Mouse (Mus musculus) thymus, postnatal 36 days (tissue): Measurements from ENCODE around the gene Zmynd8.

ENCODE experiments used
- DNase-seq, 2 experiments: peaks; one replicate each; pipeline ENCODE4 v3.0.0; 2022; ENCODE audit warnings: mixed read lengths in 2 of 2

Gene Zmynd8

GRCm38 (mm10) chr2:165856611-165857200 lies 42.1 kb downstream of the Zmynd8 start:
- no peak for DNase-seq

- no peak for DNase-seq
Measured at GRCm38 (mm10) chr2:165855641-165856301, 43.0 kb downstream of the Zmynd8 start.

GRCm38 (mm10) chr2:165854207-165854968 lies 44.4 kb downstream of the Zmynd8 start:
- peak; percentile 82 to 88 for DNase-seq

- DNase-seq: peak in 1 of 2 experiments; percentile 32
Measured at GRCm38 (mm10) chr2:165852896-165853633, 45.8 kb downstream of the Zmynd8 start.

- no peak for DNase-seq
Measured at GRCm38 (mm10) chr2:165852453-165852852, 46.4 kb downstream of the Zmynd8 start.

- DNase-seq: no peak
Measured at GRCm38 (mm10) chr2:165851811-165852415, 46.9 kb downstream of the Zmynd8 start.

- no peak for DNase-seq
Measured at GRCm38 (mm10) chr2:165850826-165851225, 48.0 kb downstream of the Zmynd8 start.

GRCm38 (mm10) chr2:165849129-165849528 lies 49.7 kb downstream of the Zmynd8 start:
- DNase-seq: peak; percentile 22 to 43

- DNase-seq: no peak
Measured at GRCm38 (mm10) chr2:165846787-165847186, 52.0 kb downstream of the Zmynd8 start.

GRCm38 (mm10) chr2:165845490-165845889 lies 53.3 kb downstream of the Zmynd8 start:
- DNase-seq: no peak

GRCm38 (mm10) chr2:165843350-165843749 lies 55.5 kb downstream of the Zmynd8 start:
- DNase-seq: no peak

GRCm38 (mm10) chr2:165842241-165842640 lies 56.6 kb downstream of the Zmynd8 start:
- no peak for DNase-seq

GRCm38 (mm10) chr2:165841805-165842204 lies 57.0 kb downstream of the Zmynd8 start:
- no peak for DNase-seq

GRCm38 (mm10) chr2:165840852-165841251 lies 58.0 kb downstream of the Zmynd8 start:
- DNase-seq: no peak

GRCm38 (mm10) chr2:165839317-165839652 lies 59.5 kb downstream of the Zmynd8 start:
- DNase-seq: no peak

GRCm38 (mm10) chr2:165838606-165839316 lies 60.1 kb downstream of the Zmynd8 start:
- no peak for DNase-seq

- no peak for DNase-seq
Measured at GRCm38 (mm10) chr2:165834601-165835000, 64.2 kb downstream of the Zmynd8 start.

- DNase-seq: no peak
Measured at GRCm38 (mm10) chr2:165833468-165833867, 65.3 kb downstream of the Zmynd8 start.

- no peak for DNase-seq
Measured at GRCm38 (mm10) chr2:165832720-165833119, 66.1 kb downstream of the Zmynd8 start.

- no peak for DNase-seq
Measured at GRCm38 (mm10) chr2:165832295-165832694, 66.5 kb downstream of the Zmynd8 start.

- DNase-seq: no peak
Measured at GRCm38 (mm10) chr2:165831637-165832289, 67.1 kb downstream of the Zmynd8 start.

- no peak for DNase-seq
Measured at GRCm38 (mm10) chr2:165828770-165829169, 70.0 kb downstream of the Zmynd8 start.
